Mouse (Mus musculus): Measurements from ENCODE around the gene Slc22a3. TPM values are rescaled to one million over a fixed set of nuclear protein-coding genes. Genes with fewer than 3 reads are reported as not detected.

The Slc22a3 gene
- 1 to 10 TPM; 7.6 to 10.0 TPM for total RNA-seq (2021)
- long read RNA-seq, experiment 1, partial matches to known transcripts = 1 of 2 reads
- long read RNA-seq, experiment 1, other reads (novel, unspliced or antisense) = 0 of 2 reads
- long read RNA-seq, experiment 2, transcript Slc22a3-201 (11 exons, 3,504 nt) = major isoform, 7 of 7 reads
- long read RNA-seq, experiment 2, partial matches to known transcripts = 0 of 7 reads
- long read RNA-seq, experiment 2, other reads (novel, unspliced or antisense) = 0 of 7 reads

DNA sequence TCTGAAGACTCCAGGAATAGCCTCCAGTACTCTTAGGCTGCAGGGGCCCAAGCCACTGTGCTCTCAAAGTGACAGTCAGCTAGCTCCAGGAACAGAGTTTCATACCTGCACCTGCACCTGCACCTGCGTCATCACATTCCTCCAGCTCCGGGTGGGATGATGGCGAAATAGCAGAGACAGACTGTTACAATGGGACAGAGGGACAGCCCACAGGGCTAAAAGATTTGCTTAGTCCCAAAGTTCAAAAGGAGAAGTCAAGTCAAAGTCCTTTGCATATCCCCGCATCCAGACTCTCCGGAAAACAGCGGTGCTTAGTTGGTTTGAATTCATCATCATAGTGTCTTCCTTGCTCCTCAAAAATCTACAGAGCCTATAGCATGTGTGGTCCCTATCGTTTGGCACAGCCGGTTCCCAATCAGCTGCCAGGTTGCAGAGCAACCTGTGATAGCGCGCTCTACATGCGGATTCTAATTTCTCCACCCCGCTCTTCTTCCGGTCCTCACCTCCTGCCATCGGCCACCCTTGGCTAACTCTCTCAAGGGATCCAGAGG lies at the start of gene Slc22a3:
Gene Slc22a3, minus strand, starts transcription at position 51 of the 551 bp plus-strand sequence.
- DNase-seq = no peak

GRCm38 (mm10) chr17:12534353-12535145 lies 27.0 kb upstream of the Slc22a3 start:
- peak; percentile 86 for DNase-seq

DNA sequence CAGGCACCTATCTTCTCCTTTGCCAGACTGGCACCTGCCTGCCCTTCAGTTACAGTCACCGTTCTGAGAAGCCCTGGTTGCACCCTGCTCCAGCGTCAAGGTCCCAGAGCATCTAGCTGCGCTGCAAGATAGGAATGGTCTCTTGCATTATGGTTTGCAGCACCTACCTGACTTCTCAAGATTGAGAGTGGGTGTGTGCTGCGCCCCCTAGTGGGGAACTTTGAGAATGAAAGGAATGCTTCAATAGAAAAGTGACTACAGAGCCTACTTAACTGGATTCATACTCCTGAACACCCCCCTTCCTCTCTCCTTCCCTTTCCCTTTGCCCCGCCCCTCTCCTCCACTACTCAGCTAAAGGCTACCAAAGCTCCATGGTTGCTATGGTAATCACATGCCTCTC lies 24.6 kb upstream of the Slc22a3 start:
- peak; percentile 76 for DNase-seq

DNA sequence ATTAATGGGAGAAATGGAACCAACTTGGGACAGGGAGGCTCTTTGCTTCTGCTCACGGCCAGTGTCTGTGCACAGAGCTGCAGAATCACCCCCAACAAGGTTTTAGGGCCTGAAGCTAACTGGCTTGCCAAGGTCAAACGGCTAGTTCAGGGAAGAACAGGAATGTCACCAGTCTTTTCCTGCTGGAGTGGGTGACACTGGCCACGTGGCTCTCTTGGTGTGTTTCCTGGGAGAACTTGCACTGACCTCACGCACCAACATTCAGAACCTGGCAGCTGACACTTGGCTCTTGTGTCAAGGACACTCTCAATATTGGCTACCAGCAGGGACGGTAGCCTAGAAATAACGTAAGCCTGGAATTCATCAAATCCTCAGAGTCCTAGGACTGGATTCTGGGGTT lies 22.6 kb upstream of the Slc22a3 start:
- peak; percentile 37 for DNase-seq

- no peak for DNase-seq
Measured at GRCm38 (mm10) chr17:12529384-12529985, 22.0 kb upstream of the Slc22a3 start.

GRCm38 (mm10) chr17:12519089-12519488 lies 11.6 kb upstream of the Slc22a3 start:
- no peak for DNase-seq

- DNase-seq = peak; percentile 57
Measured at GRCm38 (mm10) chr17:12518194-12518593, 10.7 kb upstream of the Slc22a3 start.

GRCm38 (mm10) chr17:12513997-12514396 lies 6.5 kb upstream of the Slc22a3 start:
- no peak for DNase-seq

GRCm38 (mm10) chr17:12513107-12513923 lies 5.8 kb upstream of the Slc22a3 start:
- no peak for DNase-seq

DNA sequence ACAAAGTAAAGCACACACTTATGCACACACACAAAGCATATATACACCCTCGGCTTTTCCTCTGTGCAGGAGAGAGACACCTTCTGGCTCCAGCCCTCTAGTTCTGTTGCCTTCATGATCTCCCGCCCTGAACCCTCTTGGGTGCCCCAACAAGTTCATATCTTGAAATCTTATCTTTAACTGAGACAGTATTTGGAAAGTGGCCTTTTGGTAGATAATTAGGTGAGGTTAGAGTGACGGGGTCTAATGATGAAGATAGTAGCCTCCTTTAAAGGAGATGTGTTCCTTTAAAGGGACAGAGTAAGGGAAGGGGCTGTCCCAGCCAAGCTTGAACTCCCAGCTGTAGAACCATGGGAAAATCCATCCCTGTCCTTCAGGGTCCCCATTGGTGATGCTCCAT lies 3.7 kb upstream of the Slc22a3 start:
- no peak for DNase-seq

- no peak for DNase-seq
Measured at GRCm38 (mm10) chr17:12508376-12508775, 872 bp upstream of the Slc22a3 start.

DNA sequence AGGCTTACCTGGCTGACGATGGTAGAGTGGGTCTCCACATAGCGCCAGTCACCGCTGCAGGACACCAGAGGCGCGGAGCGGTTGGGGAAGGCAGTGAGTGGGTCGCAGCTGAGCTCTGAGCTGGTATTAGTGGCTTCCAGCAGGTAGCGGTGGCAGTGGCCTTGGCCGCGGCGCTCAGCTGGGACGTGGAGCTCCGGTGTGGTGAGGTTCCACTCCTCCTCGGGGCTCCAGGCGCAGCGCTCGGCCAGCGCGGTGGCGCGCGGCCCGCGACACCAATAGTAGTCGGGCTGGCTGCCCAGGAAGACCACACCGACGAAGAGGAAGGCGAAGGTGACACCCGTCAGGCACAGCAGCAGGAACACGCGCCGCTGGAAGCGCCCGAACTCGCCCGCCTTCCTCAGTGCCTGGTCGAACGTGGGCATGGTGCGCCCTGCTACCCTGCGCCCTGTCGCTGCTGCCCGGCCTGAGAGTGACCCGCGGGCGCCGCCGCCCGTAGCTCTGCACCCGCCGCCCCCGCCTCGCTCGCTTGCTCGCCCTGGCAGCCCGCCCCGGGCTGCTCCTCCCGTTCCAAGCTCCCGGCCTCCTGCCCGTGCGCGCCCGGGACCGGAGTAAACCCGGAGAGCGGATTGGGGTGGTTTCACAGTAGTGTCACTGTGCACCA lies 471 bp downstream of the Slc22a3 start:
- DNase-seq = peak; percentile 68

DNA sequence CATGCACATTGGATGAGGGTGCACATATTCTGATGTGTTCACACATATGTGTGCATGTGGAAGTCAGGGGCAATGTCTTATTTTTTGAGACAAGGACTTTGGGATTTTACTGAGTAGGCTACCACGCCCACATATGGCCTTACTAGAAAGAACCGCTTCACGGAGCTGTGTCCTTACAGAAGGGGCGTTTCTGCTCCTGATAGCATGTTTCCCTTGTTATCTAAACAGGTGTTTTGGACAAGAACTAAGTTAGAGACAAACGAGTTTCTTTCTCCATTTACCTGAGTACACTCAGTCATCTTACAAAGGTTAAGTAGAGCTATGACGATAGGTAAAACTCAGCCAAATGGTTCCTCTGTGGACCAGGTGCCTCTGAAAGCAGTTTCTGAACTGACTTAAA lies 1.8 kb downstream of the Slc22a3 start:
- DNase-seq = no peak

GRCm38 (mm10) chr17:12499426-12499825 lies 8.1 kb downstream of the Slc22a3 start:
- DNase-seq = no peak

- no peak for DNase-seq
Measured at GRCm38 (mm10) chr17:12495558-12495957, 11.9 kb downstream of the Slc22a3 start.

GRCm38 (mm10) chr17:12491591-12491990 lies 15.9 kb downstream of the Slc22a3 start:
- no peak for DNase-seq

DNA sequence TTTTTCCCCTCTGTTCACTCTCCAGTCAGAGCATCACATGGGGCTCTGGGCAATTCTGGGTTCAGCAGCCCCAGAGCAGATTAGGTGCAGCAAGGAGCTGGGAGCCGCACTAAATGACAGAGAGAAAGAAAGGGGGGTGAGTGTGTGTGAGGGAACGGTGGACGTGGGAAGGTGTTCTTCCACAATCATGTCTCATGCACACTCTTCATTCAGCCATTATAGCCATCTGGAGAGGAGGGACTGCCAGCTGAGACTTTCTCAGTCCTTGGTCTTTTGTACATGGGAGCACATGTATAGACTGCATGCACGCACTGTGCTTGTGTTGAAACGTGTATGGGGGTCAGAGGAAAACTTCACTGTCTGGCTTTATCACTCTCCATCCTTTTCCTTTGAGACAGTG lies 17.6 kb downstream of the Slc22a3 start:
- no peak for DNase-seq

- no peak for DNase-seq
Measured at GRCm38 (mm10) chr17:12485657-12486056, 21.8 kb downstream of the Slc22a3 start.

DNA sequence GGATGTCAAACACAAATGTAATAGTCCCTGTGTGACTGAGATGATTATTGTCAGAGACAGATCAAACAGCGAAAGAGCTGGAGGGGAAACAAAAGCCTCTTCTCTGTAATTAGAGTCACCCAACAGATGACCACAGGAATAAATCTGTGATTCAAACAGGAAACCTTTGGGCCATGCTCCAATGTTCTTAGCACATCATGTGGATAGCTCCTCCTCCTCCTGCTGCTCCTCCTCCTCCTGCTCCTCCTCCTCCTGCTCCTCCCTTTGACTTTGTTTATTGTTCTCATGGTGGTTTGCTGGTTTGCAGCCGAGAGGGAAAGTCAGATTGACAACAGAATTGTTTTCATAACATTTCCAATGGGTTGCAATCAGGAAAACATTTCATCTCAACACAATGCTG lies 28.1 kb downstream of the Slc22a3 start:
- no peak for DNase-seq

DNA sequence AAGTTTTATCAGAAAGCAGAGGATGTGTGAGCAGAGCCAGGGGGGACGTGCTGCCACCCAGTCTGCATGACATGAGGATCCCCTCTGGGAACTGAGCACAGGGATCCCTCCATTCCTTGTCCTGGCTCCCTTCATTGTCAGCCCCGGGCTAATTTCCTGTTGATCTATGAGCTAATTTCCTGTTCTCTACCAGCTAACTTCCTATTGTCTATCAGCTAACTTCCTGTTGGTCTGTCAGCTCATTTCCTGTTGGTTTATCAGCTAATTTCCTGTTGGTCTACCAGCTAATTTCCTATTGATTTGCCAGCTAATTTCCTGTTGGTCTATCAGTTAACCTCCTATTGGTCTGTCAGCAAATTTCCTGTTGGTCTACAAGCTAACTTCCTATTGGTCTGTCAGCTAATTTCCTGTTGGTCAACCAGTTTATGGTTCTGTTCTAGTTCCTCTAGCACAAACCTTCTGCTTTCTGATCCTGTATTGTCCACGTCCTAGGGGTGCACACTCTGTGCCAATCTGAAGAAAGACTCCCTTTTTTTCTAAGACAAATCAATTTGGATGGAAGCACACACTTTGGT lies 32.9 kb downstream of the Slc22a3 start:
- no peak for DNase-seq

- no peak for DNase-seq
Measured at GRCm38 (mm10) chr17:12472547-12472946, 35.0 kb downstream of the Slc22a3 start.
